Mouse (Mus musculus): ENCODE measurements at regions not wholly inside any gene's neighbourhood (a gene's known extent, or its start where the extent isn't known, plus 50 kb on each side); places are given as distances from the start of the nearest gene placed in this dataset.
A peak's percentile ranks its signal among the peaks of the same experiment; 100 is the strongest.

DNA sequence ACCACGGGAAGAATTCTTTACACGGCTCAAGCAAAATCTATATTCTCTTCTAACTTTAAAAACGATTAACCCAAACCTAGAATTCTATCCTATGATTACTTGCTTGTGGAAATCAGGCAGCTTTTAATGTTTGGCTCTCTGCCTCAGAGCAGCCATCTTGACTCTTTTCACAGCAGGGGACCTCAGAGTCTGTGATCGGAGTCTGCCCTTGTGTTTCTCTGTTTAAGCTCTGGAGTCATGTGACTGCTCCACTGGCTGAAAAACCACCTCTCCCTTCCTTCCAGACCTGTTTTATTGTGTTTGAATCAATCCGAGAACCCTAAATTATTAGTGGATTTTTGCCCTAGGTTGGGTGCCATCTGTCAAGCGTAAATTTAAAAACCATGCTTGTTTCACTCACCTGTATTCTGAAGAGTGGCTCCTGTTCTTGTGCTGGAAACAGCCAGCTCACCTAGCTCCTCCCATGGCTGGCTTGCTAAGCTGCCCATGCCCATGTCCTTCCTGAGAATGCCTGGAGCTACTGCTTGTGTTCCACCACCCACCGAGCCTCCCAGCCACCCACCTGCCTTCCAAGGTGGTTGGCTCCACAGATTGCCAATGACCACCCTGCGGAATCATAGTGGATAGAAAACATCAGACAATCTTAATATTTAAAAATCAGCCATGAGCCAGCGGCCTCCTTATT is 62.6 kb downstream of the Perp start:
- intact Hi-C loops (cut with DNase I): loop anchor here (5.0 kb wide), 1 partner anchor 345 kb away; no protein-coding TSS in a partner anchor
- no peak for DNase-seq

DNA sequence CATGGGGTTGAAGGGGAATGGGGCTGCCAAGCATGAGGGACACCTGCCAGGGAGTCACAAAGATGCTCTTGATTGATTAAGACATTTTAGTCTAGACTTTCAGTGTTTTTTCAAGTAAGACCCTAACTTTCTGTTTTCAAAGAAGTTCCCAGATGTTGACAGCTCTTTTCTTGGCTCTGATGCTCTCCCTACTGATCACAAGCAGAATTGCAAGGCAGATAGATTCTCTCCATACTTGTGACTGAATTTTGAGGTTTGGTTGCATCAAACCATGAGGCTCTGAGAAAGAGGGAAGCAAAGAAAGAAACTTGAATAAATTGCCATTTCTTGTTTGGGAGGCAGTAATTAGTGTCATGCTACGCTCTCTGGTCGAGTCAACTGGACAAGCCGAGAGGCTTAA is 64.5 kb downstream of the Perp start:
- no peak for DNase-seq
- intact Hi-C loops (cut with DNase I): loop anchor here (5.0 kb wide), 1 partner anchor 347 kb away; no protein-coding TSS in a partner anchor

DNA sequence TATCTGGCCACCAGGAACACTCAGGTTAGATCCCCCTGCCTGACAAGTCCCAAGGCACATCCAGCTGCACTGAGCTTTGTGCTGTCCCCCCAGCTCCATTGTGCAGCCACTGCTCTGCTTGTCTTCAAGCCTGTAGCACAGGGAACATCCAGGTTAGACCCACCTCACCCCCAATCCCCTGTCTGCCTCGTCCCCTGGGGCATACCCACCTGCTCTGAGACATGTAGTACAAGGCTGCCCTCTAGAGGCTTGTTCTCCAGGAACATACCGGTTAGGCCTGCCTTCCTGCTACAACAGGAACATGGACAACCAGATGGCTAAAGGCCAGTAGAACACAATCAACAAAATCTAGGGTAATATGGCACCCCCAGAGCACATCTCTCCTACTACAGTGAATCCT is 66.1 kb downstream of the Perp start:
- no peak for DNase-seq
- intact Hi-C loops (cut with DNase I): no loop called here

DNA sequence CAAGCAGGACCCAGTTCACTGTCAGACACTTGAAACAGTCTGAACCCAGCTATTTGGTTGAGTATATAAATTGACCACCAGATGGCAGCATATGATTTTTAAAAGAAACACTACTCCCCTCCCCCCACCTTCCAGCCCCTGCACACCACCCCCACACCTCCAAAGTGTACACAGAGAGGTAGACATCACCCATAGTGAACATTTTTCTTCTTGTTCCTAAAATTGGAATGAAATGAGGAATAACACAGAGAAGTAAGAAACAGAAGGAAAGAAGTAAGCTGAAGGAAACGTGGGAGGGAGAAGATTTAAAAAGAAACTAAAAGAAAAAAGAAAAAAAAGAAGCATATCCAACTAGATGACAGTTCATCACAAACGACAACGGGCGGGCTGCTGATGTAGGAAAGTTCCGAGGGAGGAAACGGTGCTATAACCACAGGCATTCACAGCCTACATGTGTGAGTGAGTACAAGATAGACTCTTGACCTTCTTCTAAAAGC is 72.3 kb downstream of the Perp start:
- intact Hi-C loops (cut with DNase I): loop anchor here (2.0 to 5.0 kb wide), 3 partner anchors 270 to 775 kb away; no protein-coding TSS in a partner anchor

DNA sequence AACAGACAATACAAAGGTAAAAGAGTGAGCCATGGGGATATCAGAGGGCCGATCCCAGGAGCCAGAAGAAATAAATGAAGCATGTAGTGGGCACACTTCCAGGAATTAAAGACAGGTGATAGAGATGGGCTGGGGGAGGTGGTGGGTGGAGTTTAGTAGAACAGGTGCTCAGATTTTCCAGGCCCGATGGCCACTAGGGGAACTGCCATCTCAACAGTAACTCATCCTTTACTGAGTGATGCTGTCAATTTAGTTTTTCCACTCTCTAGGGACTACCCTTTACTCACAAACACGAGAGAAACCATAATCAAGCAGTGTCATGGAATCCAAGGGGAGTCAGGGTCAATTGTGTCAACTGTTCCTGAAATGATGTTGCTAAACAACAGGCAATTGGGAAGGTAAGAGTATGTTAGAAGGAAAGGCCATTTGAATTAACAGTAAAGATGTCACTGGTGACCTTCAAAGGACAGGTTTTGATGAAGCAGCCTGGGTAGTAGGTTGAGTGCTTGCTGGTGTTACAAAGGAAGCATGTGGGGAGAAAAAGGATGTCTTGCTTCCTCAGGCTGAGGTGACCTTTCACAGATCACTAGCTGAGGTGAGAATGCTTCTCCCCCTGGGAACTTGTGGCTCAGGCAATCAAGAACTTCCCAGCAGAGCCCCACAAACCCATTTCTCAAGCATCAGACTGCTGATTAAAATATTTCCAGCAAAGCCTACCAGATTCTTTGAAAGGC is 78.4 kb downstream of the Perp start:
- intact Hi-C loops (cut with DNase I): no loop called here
- DNase-seq: no peak

More for the DNA sequence above, 72.3 kb downstream of the Perp start:
- peak in 1 of 2 experiments; percentile 9 for DNase-seq

DNA sequence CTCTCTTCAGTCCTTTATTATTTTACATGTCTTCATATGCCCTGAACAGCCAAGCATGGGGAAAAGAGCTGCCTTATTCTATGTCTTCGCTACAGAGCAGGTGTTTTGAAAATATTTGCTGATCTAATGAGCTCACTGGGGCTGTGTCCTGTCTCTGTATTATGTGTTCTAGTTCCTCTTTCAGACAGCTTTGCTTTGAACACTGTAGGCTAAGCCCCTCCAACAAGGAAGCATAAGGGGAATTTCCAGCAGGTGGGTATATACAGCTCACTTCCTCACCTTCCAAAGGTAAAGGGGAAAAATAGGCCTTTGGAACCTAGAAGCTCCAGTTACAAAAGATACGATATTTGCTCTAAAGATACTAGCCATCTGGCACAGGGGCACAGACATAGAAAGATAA is 83.0 kb downstream of the Perp start:
- intact Hi-C loops (cut with DNase I): no loop called here
- no peak for DNase-seq

DNA sequence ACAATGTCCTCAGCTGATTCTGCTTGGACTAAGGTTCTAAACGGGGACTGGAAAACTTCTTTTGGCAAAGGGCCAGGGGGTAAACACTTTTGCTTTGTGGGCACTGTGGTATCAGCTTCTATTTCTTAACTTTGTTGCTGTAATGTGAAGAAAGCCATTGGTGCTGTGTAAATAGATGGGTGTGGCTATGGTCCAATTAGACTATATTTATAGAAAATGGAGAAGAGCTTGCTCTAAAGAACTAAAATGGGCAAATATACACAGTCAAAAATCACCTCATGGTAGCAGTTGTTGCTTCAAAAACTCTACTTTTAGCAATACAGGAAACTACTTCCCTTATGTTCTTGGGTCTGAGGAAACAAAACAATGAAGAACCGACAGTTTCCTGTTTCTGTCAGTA is 84.1 kb downstream of the Tnfaip3 start:
- DNase-seq: no peak
- intact Hi-C loops (cut with DNase I): no loop called here

DNA sequence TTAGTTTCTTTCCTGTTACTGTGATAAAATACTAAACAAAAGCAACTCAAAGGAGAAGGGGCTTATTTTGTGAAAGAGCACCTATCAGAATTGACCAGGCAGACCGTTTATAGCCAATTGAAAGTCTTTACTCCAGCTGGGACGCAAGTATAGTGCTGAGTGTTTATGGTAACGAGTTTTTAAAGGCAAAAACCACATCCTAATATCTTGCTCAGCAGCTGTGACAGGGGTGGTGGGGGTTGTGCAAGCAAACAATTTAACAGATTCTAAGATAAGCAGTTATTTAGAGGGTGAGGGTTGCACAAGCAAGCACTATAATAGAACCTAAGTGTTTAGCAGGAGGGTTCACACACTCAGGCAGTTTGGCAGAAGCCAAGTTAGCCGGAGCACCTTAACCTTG is 74.0 kb downstream of the Tnfaip3 start:
- intact Hi-C loops (cut with DNase I): no loop called here

DNA sequence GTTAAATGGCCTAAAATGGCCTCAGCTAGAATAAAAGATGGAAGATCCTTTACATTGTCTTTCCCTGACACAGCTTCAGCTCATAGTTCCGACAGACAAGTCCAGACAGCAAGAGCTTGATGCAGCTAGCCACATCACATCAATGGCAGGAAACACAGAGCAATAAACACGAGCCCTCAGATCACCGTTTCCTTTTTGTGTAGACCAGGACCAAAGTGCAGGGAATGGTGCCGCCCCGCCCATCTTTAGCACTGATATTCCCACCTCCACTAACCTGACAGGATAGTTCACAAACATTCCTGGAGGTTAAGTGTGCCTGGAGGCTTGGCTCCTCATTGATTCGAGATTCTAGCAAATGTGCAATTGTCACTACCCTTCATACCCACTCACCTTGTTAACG is 73.5 kb downstream of the Tnfaip3 start:
- intact Hi-C loops (cut with DNase I): no loop called here
- DNase-seq: no peak

More for the DNA sequence above, 74.0 kb downstream of the Tnfaip3 start:
- DNase-seq: no peak

DNA sequence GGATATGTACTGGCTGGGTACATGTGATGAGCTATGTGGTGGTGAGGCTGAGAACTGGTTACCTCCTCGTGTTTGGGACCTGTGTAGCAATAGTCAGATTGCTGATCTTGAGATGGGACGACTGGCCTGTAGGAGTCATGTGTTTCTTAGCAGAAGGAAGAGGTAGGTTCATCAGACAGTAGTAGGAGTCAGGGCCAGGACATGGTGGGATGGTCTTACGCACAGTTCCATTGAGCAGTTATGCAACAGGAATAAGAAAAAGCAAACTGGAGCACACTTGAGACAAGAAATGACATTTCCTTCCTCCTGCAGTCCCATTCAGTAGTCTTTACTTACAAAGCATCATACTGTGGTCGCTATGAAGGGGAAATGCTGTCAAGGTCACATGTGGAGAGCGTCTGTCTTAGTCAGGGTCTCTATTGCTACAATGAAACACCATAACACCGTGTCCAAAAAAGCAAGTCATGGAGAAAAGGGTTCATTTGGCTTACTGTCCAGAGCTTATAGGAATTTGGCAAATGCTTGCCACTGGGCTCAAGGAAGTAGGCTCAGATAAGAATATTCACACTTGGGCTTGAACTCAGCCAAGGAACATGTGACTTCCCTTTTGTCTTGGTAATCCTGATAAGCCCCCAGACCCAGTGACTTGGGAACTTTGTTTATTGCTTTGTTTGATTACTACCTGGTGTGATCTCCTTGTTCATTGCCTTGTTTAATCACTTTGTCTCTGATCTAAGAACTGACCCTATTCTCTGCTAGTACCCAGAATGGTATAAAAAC is 72.0 kb downstream of the Tnfaip3 start:
- DNase-seq: no peak
- intact Hi-C loops (cut with DNase I): no loop called here

DNA sequence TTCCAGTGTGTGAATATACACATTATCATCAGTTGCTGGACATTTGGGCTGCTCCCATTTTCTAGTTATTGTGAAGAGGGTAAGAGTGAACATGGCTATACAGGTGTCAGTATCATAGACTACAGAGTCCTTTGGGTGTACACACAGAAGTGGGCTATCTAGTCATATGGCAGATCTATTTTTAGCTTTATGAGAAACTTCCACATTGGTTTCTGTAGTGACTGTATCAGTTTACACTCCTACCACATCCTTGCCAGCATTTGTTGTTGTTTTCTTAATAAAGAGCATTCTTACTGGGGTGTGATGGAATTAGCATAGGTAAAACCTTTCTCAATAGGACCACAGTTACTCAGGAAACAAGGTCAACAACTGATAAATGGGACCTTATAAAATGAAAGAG is 68.7 kb downstream of the Tnfaip3 start:
- intact Hi-C loops (cut with DNase I): no loop called here
- no peak for DNase-seq

Data from heart, postnatal 36 days (tissue).